Mouse (Mus musculus) cerebellum, adult 2 months (tissue): Measurements from ENCODE around the gene Egln1.

Experiments
- CTCF ChIP-seq: fragments of 200-500 bp; IDR thresholded peaks from 2 replicates; pipeline ENCODE4 v1.5.1; 2011; ENCODE audit warnings: low read depth, mild to moderate bottlenecking, control low read depth, low read length, moderate library complexity, borderline replicate concordance; ENCODE audit not compliant: insufficient read depth
- POLR2A ChIP-seq: fragments of 200-500 bp; IDR thresholded peaks from 2 replicates; pipeline ENCODE4 v1.6.1; 2011; ENCODE audit warnings: low read length, control low read depth, borderline replicate concordance; ENCODE audit not compliant: insufficient read depth

DNA sequence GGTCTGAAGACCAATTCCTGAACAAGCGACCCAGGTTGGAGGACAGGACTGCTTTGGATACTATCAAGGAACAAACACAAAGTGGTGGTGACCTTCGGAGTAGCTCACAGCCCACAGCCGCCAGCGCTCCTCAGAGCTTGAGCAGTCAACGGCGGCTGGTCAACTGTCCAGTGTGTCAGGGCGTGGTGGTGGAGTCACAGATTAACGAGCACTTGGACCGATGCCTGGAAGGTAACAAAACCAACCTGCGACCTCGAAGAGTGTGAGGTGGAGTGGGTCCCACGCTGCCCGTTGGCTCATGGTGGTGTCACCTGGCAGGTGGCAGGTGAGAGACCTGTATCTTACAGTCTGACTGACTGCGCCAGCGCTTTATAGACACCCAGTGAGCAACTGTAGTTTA, 45.9 kb downstream of the Egln1 start:
- TF ChIP-seq CTCF = no peak
- no peak for TF ChIP-seq POLR2A
